Mouse (Mus musculus): ENCODE data around the gene Gm20696. TPM values are rescaled to one million over a fixed set of nuclear protein-coding genes. Genes with fewer than 3 reads are reported as not detected.

Gm20696 gene
- polyA plus RNA-seq, 1 experiment from 2014 or later, result 6.4 TPM

DNA sequence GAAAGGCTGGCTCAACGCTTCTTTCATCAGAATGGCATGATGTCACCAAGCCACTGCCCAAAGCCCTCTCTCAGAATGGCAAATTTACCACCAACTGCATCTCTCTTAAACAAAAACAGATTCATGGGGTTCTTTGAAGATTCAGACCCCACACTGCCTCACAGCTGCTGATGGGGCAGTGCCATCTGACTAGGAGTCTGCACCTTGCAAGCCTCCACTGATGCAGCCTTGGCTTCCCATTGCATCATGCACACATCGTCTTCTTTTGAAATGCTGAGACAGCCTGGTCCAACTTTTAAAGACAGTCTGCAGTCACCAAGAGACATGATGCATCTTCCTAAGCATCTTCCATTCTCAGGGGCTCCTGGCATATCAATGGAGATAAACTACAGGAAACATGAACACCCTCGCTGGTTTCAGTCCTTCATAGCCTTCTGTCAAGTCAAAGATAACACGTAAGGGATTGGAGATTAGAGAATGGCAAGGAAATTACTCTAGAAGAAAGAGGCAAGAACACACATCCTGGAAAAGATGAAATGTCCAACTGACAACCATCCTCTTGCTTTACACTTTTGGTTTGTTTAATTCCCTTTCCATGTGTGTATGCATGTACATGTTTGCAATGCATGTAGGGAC, 298.4 kb downstream of the Gm20696 start:
- DNase-seq (ENCODE audit: low spot score), result peak; percentile 58

DNA sequence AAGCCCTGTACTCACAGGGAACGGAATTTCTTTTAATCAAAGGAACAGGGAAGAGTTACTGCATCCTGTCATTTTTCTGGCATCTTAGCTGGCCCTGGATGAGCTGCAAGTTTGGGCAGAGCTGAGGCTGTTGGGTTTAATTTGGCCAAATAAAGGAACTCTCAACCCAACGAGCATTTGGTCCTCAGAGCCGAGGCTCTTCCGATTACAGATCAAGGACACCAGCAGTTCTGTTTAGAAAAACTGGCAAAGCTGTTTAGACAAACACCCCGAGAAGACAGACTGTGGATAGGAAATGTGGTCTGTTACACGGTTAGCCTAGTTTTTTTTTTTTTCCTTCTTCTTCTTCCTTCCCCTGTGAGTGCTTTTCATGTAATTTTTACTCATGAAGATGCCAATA, 302.1 kb downstream of the Gm20696 start:
- peak; percentile 40 for DNase-seq (ENCODE audit: low spot score)

DNA sequence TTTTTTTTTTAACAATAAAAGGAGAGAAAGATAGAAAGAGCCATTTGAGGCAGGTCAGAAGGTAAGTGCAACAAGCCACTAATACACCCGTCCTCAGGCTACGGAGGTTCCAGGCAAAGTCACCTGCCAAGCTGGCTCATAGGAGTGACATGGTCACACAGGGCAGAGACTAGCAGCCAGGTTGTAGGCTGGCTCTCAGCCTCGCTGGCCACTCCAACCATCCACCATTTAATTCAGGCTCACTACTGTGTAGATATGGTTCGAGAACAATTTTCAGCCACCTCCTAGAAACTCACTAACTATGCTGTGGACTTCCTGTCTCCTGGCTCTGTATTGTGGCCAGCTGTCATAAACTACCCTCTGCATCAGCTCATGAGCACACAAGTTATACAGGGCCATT, 306.0 kb downstream of the Gm20696 start:
- DNase-seq (ENCODE audit: low spot score), result no peak

DNA sequence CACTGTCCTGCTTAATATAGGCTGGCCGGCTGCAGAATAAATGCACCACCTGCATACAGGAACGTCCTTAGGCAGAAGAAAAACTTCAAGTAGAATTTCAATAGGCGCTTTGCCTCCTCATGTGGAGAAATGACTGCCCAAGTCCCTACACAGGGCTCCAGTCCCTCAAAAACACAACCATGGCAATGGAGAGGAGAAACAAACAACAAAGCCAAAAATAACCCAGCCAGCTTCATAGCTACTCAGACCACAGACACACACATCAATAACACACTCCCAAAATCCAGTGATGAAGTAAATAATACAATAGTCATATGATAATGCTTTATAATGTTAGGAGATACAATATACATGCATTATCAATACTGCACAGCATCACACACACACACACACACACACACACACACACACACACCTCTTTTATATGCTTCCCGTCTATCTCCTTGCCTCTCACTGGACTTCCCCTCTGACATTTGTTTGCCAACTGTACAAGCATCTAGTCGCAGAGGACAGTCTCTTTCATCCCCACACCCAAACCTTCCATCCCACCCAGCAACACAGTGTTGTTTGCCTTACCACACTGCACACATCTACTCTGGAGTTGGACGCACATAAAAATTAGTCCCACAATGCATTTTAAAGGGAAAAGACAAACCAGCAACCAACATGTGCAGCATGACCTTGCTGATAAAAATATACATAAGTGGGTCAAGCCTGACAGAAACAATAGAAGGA, 306.7 kb downstream of the Gm20696 start:
- DNase-seq (ENCODE audit: low spot score), result no peak

DNA sequence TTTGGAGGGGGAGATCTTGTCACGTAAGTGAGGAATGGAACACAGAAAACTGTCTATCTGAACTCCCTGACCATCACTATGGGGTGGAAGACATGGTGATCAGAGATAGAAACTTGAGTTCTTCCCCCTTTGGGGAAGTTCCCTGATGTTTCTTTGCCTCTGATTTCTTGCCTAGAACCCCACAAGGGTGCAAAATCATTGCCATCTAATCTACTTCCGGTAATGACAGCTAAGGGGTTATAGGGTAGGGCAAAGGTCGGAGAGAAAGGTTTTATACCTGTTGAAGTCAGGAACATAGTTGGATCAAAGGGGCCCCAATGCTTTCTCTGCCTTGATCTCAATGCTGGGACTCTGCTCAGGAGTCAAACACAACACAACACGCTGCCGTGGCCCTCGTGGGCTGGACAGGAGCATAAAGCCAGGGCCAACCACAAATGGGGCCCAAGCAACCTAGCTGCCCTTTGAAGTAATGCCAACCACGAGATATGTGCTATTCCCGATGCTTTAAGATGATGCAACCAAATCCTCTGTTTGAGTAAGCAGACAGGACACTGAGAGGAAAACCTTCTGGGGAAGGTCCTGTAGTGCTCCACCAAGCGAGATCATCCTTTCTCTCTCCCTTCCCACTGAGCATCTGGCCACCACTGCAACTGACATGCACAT, 307.4 kb downstream of the Gm20696 start:
- DNase-seq (ENCODE audit: low spot score), result no peak

DNA sequence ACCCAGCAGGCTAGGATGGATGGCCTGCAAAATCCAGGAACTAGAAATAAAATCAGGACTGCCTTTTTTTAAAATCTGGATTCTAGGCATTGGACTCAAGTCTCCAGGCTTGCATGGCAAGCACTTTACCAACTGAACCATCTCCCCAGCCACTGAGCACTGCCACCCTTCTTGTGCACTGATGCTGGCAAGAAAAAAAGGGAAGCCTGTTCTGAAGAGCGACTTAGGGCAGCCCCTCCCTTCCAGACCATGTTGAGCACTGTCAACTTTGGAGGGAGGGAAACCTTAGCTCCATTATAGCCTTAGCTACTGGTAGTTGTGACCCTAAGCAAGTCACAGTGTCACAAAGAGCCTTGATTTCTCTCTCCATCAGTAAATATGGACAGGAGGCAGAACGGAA, 308.7 kb downstream of the Gm20696 start:
- no peak for DNase-seq (ENCODE audit: low spot score)

DNA sequence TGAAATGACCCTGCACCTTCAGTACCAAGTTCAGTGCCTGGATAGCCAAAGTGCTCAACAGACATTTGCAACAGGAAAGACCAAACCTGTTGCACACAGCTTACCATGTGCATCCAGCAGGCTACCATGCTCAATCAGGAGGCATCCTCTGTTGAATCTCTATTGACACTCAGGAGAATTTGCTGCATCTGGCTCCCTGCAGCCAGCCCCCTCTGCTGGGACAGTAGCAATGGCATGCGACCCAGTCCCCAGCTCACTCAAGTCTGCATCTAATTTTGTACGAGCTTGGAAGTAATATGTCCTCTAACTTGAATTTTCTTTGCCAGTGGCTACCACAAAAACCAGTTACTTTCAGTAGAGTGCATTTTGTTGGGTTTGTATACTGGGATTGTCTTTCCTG, 312.3 kb downstream of the Gm20696 start:
- no peak for DNase-seq (ENCODE audit: low spot score)

DNA sequence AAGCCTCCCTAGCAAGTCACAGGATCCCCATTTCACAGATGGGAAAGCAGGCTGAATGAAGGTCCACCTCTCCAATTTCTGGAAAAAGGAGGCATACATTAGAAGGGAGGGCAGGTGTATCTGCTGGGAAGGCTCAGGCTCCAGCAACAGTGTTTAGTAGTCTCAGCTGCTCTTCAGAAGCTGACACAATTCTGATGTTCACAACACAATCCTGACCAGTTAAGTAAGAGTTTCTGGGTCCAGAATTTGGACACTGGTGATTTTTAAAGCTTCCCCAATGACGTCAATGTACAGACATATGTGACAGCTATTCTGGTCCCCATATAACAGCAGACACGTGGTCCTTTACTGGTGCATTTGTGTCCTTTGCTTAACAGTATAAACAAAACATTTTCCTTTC, 313.2 kb downstream of the Gm20696 start:
- no peak for DNase-seq (ENCODE audit: low spot score)

DNA sequence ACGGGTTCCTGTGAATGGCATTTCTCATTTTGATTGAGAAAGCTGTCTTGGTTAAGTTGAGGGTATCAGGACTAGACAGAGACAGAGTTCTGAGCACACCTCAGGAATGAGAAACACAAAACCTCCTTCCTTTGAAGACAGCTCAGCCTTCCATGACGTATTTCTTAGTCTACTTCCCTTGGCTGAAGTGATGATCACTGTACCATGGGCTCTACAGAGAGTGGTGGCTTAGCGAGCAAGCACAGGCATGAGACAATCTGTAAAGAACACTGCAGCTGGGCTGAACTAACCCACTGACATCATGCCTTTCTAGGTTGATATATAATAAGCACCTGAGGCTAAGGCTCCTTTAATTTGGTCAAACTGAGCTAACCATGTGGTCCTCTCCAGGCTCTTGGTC, 316.0 kb downstream of the Gm20696 start:
- no peak for DNase-seq (ENCODE audit: low spot score)

DNA sequence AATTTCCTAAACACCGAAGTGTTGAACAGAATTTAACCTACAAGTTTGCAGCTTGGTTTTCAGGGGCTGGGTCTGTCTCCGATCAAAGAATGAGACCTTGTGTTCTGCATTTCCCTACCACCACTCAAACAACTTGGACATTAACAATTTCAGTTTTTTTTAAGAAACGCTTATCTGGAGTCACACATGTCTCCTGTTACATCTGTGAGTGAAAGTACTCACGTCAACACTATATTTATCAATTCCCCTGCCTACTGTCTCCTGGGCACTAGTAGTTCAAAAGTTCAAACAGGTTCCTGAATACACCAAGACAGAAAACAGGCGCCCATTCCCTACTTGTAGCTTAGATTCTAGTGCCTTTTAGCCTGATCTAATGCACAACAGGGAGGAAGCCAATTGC, 316.4 kb downstream of the Gm20696 start:
- DNase-seq (ENCODE audit: low spot score), result no peak

DNA sequence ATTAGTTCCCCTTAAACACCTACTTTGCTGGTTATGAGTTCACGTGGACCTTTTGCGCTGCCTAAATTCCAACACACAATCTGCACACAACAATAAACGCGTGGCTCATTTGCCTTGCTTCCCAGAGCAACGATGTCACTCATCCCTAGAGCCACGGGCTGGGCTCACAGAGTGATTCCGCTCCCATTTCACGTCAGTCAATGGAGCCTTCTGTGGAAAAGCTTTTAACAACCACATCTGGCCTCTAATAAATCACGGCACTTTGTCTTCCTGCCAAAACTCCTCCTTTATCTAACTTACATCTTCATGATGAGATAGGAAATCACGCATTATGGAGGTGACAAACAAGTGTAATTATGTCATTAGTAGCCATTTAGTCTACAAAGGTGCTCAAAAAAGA, 318.8 kb downstream of the Gm20696 start:
- no peak for DNase-seq (ENCODE audit: low spot score)

DNA sequence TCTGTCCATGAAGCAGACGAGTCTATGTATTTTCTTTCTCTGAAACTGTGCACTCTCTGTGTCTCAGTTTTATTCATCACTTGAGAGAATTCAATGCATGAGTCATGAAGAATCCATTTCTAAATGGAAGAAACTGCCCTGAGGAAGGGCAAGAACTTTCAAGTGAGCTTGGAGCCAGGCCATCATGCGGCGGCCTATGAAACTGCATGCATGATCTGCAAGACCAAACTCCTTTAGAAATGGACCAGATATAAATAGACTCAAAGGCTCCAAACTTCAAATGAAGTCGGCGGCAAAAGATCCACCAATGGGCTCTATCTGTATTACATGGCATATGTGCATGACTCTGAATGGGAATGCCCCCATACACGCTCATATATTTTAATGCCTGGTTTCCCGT, 321.6 kb downstream of the Gm20696 start:
- DNase-seq (ENCODE audit: low spot score), result no peak

DNA sequence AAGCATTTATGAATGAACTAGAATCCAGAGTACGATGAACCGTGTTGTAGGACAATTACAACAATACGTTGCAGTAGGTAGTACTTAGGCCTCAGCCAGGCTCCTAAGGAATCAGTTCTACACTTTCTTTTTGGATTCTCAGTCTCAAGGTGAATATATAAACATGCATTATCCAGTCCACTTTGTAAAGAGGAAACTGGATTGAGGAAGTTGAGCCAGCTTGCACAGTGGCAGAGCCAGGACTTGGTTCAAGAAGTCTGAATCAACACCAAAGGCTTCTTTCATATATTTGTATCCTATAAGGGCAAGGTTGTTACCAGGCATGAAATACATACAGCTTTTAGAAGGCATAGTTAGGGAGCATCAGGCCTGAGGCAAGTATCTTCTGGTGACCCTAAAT, 322.2 kb downstream of the Gm20696 start:
- no peak for DNase-seq (ENCODE audit: low spot score)

DNA sequence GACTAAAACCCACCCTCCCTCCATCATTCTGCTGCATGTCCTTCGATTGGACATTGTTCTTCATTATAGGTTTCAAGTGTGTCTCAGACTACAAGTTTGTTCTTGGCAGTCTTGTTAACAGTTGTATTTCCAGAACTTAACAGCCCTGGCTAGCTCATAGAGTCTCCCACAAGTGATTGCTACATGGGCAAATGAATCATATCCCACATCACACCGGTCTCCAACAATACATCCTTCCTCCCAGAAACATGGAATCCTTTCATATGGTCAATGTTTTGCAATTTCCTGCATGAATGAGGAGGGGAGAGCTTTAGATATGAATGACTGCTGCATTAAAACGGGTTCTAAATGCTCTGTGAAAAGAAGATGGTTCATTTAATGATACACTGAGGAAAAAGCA, 322.8 kb downstream of the Gm20696 start:
- no peak for DNase-seq (ENCODE audit: low spot score)

DNA sequence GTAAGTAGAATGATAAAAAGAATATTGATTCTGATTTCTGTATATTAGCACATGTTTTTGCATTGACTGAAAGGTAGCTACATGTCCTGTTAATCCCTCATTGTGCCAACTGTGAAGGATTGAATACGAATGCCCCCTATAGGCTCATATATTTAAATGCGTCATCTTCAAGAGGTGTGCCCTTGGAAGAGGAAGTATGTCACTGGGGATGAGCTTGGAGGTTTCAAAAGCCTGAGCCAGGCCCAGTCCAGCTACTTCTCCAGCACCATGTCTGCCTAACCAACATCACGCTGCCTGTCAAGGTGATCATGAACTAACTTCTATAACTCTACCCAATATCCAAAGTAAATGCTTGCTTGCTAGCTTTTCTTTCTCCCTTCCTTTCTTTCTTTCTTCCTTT, 324.2 kb downstream of the Gm20696 start:
- DNase-seq (ENCODE audit: low spot score), result no peak

DNA sequence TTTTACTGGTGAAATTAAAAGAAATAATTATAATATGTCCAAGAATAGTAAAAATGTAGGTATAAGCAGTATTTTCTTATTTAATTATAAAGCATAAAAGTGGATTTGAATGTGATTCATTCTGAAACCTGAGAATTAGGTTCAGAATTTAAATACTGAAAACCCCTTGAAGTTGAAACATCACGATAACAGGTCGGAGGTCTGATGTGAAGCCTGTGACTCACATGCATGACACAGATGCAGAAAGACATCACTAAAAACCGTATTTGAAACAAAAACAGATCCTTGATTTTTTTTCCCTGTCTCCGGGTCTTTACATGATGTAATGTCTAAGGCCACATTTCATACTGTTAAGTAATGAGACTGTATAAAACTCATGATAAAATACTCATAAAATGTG, 325.7 kb downstream of the Gm20696 start:
- DNase-seq (ENCODE audit: low spot score), result no peak

DNA sequence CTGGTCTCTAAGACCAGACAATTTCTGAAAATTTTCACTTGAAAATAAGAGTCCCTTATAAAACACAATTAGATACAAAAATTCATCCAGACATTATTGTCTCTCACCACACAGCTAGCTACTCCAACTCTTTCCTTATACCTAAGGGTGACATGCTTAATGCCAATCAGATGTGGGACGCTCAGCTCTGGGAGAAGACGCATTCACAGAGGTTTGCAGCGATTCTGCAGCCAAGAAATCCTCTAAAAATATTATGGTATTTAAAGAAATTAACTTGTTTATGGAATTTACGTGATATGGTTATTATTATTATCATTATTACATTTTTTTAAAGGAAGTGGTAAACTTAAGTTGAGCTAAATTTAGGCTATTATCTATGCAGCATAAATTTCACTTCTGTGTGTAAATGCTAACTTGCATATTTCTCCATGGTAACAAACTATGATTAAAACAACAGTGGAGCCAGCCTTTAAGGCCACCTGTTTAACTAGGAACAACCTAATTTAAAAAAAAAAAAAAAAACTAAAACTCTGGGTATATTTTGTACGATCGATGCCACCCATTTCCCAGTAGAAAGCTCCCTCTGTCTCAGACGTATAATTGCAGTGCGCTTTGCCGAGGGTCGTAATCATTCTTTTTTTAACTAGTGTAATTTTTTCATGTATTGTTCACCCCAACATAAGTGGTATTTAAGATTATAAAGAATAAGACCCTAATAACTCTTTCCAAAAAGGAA, 326.4 kb downstream of the Gm20696 start:
- no peak for DNase-seq (ENCODE audit: low spot score)

DNA sequence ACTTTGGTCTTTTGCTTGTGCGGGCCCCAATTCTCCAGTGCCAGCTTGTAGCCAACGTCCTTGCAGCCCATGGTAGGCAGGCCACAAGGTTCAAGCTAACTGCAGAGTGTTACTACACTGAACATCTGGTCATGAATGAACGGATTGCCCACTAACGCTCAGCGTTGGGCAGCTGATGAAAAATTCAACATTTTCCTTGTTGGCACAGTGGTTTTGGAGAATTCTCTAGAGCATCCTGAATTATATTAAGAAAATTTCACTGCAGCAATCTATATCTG, 327.3 kb downstream of the Gm20696 start:
- DNase-seq (ENCODE audit: low spot score), result no peak

DNA sequence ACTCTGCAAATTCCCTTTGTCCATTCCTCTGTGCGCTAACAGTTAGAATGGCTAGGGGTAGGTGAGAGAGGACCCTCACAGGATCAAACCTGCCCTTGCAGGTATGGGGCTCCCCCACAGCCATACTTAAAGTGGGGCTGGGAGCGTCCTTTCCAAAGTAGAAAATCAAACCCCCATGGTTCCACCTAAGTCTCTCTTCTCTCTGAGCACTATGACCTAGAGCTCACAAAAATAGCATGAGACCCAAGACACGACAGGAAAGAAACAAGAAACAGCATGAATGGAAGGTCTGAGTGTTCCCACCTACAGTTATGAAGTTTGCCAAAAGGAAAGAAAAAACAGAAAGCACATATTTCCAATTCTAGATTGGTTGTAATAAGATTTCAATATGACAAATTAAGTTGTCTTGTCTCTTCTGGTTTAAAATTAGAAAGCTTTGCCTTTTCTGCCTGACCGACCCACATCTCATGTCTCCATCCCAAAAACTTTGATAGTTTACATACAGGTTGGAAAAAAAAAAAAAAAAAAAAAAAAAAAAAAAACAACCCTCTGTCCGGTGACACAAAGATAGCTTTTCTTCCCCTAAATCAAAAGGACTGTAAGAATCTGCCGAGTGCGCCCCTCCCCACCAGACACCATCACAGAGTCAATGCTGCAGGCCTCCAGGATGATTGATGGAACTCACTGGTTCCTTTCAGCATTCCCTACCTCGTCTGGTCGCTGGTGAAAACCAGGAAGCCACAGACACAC, 327.8 kb downstream of the Gm20696 start:
- no peak for DNase-seq (ENCODE audit: low spot score)

DNA sequence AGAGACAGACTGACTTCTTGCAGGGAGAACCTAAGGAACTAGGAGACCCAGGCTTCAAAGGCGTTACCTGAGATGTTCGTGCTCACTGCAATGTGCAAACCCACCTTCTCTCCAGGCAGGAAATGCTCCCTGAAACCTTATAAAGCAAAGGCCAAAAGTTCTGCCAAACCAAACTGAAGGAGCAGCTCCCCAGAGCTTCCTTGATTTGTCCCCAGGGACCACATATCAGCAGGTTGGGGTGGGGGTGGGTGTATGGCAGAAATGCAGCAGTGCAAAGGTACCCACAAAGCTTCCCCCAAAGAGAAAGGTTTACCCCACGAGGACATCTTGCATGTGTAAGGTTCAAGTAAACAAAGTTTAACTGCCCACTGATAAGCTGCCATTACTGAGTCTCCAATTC, 328.4 kb downstream of the Gm20696 start:
- DNase-seq (ENCODE audit: low spot score), result no peak

DNA sequence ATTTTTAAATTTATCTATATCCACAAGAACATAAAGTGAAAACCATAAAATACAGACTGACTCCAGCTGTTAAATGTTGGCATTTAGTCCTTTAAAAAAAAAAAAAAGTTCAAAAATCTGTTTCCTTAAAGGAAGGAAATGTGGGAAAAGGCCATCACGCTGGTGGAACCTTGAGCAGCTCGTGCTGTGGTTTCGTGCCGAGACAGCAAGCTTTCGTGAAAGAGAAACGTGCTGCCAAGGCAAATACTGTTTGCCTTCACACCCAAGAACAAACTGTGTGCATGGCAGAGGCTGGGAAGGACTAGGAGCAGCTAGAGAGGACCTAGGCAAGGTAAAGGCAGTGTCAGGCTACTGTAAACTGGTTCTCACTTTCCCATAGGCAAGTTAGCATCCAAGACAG, 329.0 kb downstream of the Gm20696 start:
- DNase-seq (ENCODE audit: low spot score), result no peak

DNA sequence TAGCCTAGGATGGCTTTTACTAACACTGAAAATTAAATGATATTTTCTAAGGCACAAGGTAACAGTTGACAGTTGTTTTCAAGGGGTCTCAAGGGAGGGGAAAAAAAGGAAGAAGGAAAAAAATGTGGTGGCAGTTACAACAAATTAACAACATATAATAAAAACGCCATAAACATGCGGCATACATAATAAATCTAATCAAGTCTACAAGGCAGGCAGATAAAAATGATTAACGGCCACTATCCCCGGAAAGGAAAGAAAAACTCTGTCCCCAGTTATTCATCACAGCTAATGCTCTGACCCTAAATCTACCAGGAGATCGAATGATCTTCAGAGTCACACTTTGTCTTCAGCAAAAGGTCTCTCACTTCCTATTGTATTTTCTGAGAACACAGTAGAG, 330.4 kb downstream of the Gm20696 start:
- DNase-seq (ENCODE audit: low spot score), result no peak
